Mouse (Mus musculus): ENCODE results near the gene Vcpkmt.

Gene Vcpkmt

DNA sequence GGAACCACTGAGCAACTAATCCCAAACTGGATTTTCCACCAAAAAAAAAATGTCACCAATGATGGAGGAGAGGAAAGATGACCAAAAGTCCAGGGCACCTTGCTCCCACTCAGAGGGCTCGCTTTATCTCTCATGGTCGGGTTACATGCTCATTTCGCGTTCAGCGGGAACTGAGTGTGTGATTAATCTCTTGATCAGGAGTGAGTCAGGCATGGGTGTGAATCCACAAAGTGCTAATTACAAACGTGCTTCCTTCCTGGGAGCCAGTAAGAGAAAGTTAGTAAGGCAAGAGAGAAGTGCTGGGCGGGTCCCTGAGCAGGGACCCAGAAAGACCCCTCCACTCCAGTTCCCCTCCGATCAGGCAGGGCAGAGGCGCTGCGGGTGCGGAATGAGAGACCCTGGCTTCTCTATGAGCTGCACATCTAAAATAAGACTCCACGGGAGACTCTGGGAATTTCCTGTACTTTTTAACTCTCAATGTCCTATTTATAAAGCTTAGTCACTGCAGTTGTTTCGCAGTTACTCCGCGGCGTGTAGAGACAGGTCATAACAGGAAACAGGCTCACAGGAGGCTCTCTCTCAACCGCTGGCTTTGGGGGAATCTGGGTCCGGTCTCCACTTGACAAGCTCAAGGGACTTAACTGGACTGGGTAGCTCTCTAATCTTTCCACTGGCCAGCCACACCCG, 45.0 kb downstream of the Vcpkmt start:
- DNase-seq (ENCODE audit: low read depth), result peak; percentile 83

DNA sequence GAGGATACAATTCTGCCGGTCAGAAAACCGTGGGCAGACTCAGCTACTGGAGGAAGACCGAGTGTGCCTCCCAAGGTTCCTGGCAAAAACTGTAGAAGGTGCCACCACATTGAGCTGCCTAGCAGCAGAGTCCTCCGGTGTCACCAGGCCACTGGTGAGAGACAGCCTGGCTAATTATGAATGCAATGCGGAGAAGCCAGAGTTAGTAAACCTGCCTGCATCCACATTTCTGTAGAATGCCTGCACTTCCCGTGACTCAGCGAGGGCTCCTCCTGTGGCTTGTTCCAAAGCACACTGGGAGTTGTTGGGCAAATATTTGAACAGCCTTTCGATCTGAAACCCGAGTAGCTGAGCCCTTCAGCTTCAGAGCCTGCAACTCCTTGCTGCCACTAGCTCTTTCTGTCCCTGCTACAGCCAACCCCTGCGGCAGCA, 45.6 kb downstream of the Vcpkmt start:
- DNase-seq (ENCODE audit: low read depth), result peak; percentile 87

- no peak for DNase-seq (ENCODE audit: low read depth)
Measured at GRCm38 (mm10) chr12:69536616-69537242, 46.1 kb downstream of the Vcpkmt start.

GRCm38 (mm10) chr12:69533237-69533636, 49.6 kb downstream of the Vcpkmt start:
- DNase-seq (ENCODE audit: low read depth), result no peak

GRCm38 (mm10) chr12:69532530-69532929, 50.3 kb downstream of the Vcpkmt start:
- DNase-seq (ENCODE audit: low read depth), result no peak

DNA sequence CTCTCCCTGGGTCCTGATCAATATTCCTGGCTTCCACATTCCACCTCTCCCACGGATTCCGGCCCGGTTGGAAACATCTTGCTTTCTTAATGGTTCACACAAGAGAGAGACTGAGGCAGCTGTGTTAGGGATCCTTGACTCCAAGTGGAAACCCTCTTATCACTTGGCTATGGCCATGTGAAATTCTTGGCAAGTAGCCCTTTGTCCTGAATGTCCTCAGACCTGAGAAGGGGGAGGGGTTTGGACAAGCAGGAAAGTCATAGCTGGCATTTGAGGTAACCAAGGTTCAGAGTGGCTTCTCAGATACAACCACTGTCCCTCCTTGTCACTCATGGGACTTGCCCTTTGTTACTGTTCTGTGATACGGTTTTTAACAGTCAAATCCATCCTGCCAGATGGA, 50.7 kb downstream of the Vcpkmt start:
- DNase-seq (ENCODE audit: low read depth), result no peak

DNA sequence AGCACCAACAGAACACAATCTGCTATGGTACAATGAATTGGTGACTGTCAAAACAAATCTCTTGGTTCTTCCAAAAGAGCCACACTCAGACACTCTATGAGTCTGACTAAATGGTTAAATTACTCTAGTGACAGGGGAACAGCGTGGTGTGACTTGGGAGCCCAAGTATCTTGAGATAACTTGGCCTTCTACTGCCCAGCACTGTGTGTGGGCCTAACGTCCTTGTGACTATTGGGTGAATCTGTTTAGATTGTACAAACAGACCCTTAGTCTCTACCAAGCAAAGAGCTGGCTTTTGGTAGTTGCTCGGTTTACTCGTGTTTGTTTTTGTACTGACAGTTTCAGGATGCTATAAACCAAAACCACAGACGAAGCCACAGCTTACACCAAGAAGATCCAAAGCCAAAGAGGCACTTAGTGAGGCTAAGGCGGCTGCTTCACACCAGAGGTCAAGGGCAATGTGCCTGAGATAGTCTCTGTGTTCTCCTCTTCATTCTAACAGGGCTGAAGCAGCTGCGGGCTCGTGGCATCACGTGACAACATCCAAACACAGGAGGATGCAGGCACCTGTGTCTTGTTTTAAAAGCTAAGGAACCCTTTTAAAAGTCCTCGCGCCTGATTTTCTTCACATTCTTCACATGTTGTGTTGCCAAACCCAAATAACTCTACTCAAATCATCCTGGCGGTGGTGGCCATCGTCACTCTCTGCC, 53.0 kb downstream of the Vcpkmt start:
- DNase-seq (ENCODE audit: low read depth), result no peak

DNA sequence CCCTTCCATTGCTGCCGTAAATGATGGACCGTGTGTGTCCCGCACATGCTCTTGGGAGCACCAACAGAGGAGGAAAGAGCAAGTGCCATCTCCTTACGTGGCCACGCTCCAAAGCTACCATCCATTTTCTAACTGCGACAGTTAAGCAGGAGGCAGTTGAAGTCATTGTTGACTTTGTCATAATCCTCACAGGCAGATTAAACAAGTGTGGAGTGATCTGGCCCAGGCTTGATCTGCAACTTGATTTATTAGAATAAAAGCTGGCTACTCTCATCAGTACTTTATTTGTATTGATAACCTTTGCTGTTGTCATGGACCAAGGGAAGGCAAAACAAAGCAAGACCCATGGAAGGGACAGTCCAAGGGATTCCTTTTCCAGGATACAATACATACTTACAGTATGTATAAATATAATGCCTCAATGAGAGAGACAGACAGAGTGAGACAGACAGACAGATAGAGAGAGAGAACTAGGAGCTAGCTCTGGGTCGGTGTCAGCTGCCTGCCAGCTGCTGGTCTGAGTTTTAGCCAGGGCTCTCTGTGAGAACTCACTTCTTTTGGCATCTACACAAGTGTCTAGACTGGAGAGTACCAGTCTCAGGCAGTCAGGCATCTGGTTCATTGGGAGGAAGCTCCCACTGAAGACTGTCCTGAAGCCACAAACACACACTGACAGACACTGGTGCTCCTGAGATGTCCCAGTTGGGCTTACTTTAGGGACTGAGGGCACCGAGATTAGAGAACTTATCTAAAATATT, 54.4 kb downstream of the Vcpkmt start:
- DNase-seq (ENCODE audit: low read depth), result no peak
